Mouse (Mus musculus): ENCODE data around the gene Psen1. TPM values are rescaled to one million over a fixed set of nuclear protein-coding genes. Genes with fewer than 3 reads are reported as not detected.

Psen1 gene
- polyA plus RNA-seq, 1 experiment from 2014 or later = 58.7 TPM

DNA sequence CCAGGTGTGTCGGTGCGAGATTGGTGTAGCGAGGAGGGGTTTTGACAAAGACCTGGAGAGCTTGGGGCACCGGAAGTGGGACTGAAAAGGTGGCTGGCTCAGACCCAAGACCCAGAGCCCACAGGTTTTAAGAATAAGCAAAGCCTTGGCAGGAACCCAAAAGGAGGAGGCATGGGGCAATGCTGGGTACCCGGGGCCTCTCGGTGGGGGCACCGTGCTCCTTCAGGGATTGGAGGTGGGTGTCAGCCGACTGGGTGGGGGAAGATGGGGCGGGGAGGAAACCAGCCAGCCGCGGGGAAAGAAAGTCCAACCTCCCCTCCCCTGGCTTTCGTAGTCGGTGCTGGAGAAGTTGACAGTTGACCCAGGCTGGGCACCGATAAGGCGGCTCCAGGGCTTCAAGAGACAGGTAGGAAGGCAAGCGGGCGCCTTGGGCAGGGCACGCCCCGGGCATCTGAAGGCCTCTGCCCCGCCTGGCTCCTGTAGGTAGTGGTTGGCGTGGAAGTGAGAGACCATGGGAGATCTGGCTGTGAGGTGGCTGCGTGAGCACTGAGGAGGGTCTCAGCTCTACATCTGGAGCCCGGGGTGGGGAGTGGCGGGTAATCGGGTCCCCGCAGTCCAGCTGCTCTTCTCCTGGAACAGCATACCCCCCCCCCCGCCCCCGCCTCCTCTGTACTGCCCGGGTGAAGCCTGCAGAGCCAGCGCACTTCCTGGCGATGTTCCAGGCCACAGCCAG lies 75.5 kb downstream of the Psen1 start, which contains the start of gene Papln:
Gene Papln (plus strand): TSS at position 324 of the 733 bp plus-strand sequence.
- H3K27ac ChIP-seq = peak within 1 kb of the TSS; percentile 57; the same call in 1 of the 2 replicates
- peak within 1 kb of the TSS; percentile 74 for H3K4me2 ChIP-seq
- H3K4me1 ChIP-seq = peaks cover 58% of the 10 kb centered on the region
- ATAC-seq (ENCODE audit: insufficient number of reproducible peaks, insufficient read depth, low FRiP score, low TSS enrichment, low read depth) = 0 out of 2 replicates have a peak, but pooled peaks have one; percentile 7
- H3K9me3 ChIP-seq = no peaks in the 10 kb centered on the region
- H3K36me3 ChIP-seq = no peaks in the 10 kb centered on the region
- H3K9ac ChIP-seq = peak within 1 kb of the TSS; percentile 62
- H3K4me3 ChIP-seq = peak within 1 kb of the TSS; percentile 42
- WGBS = 12% methylated on average over 25 of the region's 31 CpGs
- H3K27me3 ChIP-seq = peaks cover 4% of the 10 kb centered on the region; the same call in 1 of the 2 replicates

DNA sequence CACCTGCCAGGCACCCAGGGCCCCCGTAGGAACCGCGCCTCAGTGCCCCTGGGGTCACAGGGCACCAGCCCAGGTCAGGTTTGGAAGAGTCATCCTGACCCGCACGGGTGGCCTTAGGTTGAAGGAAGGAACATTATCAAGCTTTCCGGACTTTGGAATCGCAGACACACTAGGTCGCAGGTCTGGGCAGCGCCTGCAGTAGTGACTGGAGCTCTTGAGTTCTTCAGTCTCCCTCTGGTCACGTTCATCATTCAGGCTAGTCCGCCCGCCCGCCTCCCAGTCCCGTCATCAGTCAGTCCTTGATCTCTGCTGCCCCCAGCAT lies 76.1 kb downstream of the Psen1 start:
- no peak; the same call in 1 of the 2 replicates for ATAC-seq (ENCODE audit: insufficient number of reproducible peaks, insufficient read depth, low FRiP score, low TSS enrichment, low read depth)
- H3K4me2 ChIP-seq = peak overlapping the region; percentile 74
- 0 out of 2 replicates have a peak overlapping the region, but pooled peaks have one; percentile 48 for H3K27ac ChIP-seq
- peak overlapping the region; percentile 42 for H3K4me3 ChIP-seq
- peaks cover 4% of the 10 kb centered on the region; the same call in 1 of the 2 replicates for H3K27me3 ChIP-seq
- H3K4me1 ChIP-seq = peaks cover 64% of the 10 kb centered on the region
- no peaks in the 10 kb centered on the region for H3K36me3 ChIP-seq
- H3K9ac ChIP-seq = peak overlapping the region; percentile 62
- H3K9me3 ChIP-seq = no peaks in the 10 kb centered on the region
- 10% methylated on average over 14 of the region's 14 CpGs for WGBS

DNA sequence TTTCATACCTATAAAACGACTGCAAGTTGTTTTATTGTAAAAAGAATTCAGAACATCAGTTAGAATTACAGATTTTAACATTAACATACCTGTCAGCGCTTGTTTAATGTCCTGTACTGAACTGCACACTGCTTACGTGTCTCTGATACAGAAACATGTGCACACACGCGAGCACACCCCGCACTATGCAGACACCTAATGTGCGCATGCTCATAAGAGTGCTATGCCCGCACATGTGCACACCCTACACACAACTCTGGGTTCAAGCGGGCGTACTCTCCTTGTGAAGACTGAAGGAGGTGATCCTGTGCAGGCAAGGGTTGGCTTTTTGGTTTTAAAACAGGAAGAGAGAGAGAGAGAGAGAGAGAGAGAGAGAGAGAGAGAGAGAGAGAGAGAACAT lies 76.6 kb downstream of the Psen1 start:
- H3K4me2 ChIP-seq = peak overlapping the region; percentile 74
- peaks cover 4% of the 10 kb centered on the region; the same call in 1 of the 2 replicates for H3K27me3 ChIP-seq
- peaks cover 65% of the 10 kb centered on the region for H3K4me1 ChIP-seq
- peak overlapping the region; percentile 42 for H3K4me3 ChIP-seq
- no peak for ATAC-seq (ENCODE audit: insufficient number of reproducible peaks, insufficient read depth, low FRiP score, low TSS enrichment, low read depth)
- H3K36me3 ChIP-seq = no peaks in the 10 kb centered on the region
- no peak overlapping the region for H3K27ac ChIP-seq
- 63% methylated on average over 10 of the region's 10 CpGs for WGBS
- no peaks in the 10 kb centered on the region for H3K9me3 ChIP-seq
- H3K9ac ChIP-seq = no peak overlapping the region

DNA sequence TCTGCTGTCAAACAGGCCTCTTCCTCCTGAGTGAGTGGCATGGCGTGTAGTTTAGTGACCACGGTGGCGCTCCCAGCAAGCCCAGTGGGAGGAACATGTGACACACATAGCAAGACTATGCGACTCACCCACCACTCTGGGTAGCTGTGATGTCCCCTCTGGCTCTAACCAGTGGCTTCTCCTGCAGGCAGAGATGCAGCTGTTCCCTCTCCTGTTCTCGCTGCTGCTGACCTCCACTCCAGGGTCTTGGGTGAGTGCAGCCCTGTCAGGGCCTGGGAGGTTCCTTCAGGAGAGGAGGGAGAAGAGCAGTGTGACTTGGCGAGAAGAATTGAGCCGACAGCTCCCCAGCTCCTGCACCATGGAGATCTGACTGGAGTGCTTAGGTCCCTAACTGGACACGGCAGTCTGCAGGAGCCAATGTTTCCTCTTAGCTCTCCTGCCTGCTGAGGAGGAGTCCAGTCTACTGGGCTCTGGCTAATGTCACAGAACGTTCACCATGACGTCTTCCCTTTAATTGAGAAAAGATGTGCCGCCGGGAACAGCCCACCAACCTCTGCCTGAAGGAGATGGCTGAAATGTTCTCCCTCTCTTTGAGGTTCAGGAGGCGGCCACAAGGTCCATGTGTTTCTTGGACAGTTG lies 78.1 kb downstream of the Psen1 start:
- Histone ChIP-seq H3K4me1 (peaks cover 79% of the 10 kb centered on the region), H3K9ac (no peak overlapping the region), H3K27me3 (peaks cover 4% of the 10 kb centered on the region; the same call in 1 of the 2 replicates), H3K9me3 (no peaks in the 10 kb centered on the region), H3K4me2 (0 out of 2 replicates have a peak overlapping the region, but pooled peaks have one; percentile 11), H3K4me3 (no peak overlapping the region), H3K27ac (peak overlapping the region; percentile 33; the same call in 1 of the 2 replicates), H3K36me3 (no peaks in the 10 kb centered on the region)
- no peak for ATAC-seq (ENCODE audit: insufficient number of reproducible peaks, insufficient read depth, low FRiP score, low TSS enrichment, low read depth)
- WGBS = 49% methylated on average over 13 of the region's 13 CpGs

DNA sequence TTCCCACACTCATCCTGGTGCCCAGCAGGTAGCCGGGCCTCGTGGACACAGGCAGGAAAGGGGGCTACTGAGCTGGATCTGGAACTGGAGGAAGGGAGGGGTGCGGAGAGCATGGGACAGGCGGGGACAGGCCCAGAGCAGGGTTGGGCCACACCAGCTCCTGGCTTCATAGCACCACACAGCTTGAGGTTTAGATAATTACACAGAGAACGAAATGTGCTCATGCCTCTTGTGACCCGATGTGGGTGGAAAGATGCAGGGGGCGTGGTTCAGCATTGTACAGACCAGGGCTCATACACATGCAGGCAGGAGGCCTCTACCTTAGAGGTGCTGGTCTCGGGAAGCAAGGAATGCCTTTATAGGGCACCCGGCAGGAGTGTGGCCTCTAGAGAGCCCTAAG lies 79.9 kb downstream of the Psen1 start:
- Histone ChIP-seq H3K9ac (no peak overlapping the region), H3K4me1 (peaks cover 67% of the 10 kb centered on the region), H3K27me3 (peaks cover 4% of the 10 kb centered on the region; the same call in 1 of the 2 replicates), H3K27ac (no peak overlapping the region), H3K9me3 (no peaks in the 10 kb centered on the region), H3K4me2 (no peak overlapping the region), H3K4me3 (no peak overlapping the region), H3K36me3 (no peaks in the 10 kb centered on the region)
- 55% methylated on average over 9 of the region's 9 CpGs for WGBS
- no peak for ATAC-seq (ENCODE audit: insufficient number of reproducible peaks, insufficient read depth, low FRiP score, low TSS enrichment, low read depth)

DNA sequence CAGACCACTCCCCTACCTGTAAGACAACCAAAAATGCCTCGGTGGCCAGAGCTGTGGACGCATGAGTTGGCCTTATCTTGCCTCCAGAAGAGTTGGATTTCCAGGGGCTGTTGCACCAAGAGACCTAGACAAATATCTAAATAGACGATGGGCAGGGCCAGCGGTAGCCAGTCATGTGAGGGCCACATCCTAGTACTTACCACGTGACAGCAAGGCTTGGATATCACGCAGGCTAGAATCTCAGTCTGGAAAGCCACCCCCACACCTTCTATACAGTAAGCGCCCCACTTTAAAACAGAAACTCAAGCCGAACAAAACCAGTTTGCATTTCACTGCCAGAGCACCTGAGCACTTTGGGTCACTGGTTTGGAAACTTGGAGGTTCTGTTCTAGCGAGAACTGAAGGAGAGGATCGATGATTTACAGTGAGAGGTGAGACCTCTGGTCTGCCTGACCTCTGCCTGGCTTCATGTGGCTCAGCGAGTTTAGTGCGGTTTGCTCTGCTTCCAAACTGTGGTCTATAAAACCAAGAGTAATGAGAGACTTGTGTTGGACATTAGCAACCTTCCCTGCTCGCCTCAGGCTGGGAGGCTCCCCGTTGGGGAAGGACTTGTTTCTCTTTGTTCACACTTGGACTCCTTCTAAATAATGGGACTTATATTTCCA lies 80.4 kb downstream of the Psen1 start:
- no peak overlapping the region for H3K9ac ChIP-seq
- ATAC-seq (ENCODE audit: insufficient number of reproducible peaks, insufficient read depth, low FRiP score, low TSS enrichment, low read depth) = no peak
- no peaks in the 10 kb centered on the region for H3K36me3 ChIP-seq
- peaks cover 4% of the 10 kb centered on the region; the same call in 1 of the 2 replicates for H3K27me3 ChIP-seq
- no peak overlapping the region for H3K4me3 ChIP-seq
- no peak overlapping the region for H3K27ac ChIP-seq
- H3K9me3 ChIP-seq = no peaks in the 10 kb centered on the region
- H3K4me2 ChIP-seq = no peak overlapping the region
- WGBS = 71% methylated on average over 14 of the region's 14 CpGs
- H3K4me1 ChIP-seq = peaks cover 62% of the 10 kb centered on the region

DNA sequence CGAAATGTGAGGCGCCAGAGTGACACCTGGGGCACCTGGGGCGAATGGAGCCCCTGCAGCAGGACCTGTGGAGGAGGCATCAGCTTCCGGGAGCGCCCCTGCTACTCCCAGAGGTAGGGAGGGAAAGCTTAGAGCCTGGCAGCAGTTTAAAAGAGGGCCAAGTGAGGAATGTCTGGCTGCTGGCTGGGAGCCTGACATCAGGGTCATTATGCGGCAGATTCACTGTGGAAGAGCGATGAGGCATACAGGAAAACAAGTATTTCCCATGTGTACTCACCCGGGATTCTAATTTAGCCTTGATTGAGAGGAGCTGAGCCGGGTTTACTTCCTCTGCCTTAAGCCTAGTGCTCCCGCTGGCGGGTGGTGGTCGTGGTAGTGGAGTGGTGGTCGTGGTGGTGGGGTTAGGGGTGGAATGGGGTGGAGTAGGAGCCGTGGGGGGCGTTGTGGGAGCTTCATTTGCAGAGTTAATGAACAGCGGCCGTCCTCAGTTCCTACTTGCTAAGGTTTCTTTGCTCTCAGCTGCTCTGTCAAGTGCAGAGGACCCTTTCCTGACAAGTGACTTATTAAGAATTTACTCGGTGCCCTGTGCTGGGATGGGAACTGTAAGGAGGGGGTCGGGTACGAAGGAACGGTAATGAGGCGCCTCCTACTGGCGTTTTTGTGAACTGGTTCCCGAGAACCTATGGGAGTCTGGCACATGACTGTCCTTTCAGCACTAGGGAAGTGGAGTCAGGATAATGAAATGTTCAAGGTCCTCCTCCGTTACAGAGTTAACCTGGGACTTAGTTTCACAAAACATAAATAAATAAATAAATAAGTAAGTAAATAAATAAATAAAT lies 82.7 kb downstream of the Psen1 start:
- Histone ChIP-seq H3K9ac (peak overlapping the region; percentile 8; the same call in 1 of the 2 replicates), H3K27me3 (no peaks in the 10 kb centered on the region; the same call in 1 of the 2 replicates), H3K4me1 (peaks cover 45% of the 10 kb centered on the region), H3K9me3 (no peaks in the 10 kb centered on the region), H3K4me3 (peak overlapping the region; percentile 17; the same call in 1 of the 2 replicates), H3K27ac (peak overlapping the region; percentile 11; the same call in 1 of the 2 replicates), H3K4me2 (peak overlapping the region; percentile 49), H3K36me3 (no peaks in the 10 kb centered on the region)
- WGBS = 6% methylated on average over 25 of the region's 25 CpGs
- ATAC-seq (ENCODE audit: insufficient number of reproducible peaks, insufficient read depth, low FRiP score, low TSS enrichment, low read depth) = no peak

DNA sequence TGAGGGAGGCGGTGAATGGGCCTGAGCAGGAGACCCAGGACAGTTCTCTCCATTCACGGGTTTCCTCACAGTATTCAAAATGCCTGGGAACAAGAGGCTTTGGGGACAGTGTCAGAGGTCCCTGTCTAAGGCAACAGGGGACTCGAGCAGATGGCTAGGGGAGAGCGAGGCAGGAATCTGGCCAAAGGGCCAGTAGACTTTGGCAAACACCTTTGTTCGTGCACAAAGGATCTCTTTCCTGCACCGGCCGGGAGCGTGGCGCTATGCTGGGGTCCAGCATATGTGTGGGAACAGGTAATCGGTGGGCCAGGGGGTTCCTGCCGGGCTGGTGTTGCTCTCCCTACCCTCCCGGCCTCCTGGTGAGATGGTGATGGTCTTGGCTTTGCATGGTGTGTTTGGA lies 87.7 kb downstream of the Psen1 start:
- H3K4me2 ChIP-seq = no peak overlapping the region
- no peak overlapping the region for H3K9ac ChIP-seq
- no peaks in the 10 kb centered on the region for H3K36me3 ChIP-seq
- no peak overlapping the region for H3K27ac ChIP-seq
- WGBS = 73% methylated on average over 12 of the region's 12 CpGs
- H3K4me1 ChIP-seq = peaks cover 2% of the 10 kb centered on the region
- no peaks in the 10 kb centered on the region for H3K27me3 ChIP-seq
- no peak for ATAC-seq (ENCODE audit: insufficient number of reproducible peaks, insufficient read depth, low FRiP score, low TSS enrichment, low read depth)
- no peak overlapping the region for H3K4me3 ChIP-seq
- no peaks in the 10 kb centered on the region for H3K9me3 ChIP-seq

DNA sequence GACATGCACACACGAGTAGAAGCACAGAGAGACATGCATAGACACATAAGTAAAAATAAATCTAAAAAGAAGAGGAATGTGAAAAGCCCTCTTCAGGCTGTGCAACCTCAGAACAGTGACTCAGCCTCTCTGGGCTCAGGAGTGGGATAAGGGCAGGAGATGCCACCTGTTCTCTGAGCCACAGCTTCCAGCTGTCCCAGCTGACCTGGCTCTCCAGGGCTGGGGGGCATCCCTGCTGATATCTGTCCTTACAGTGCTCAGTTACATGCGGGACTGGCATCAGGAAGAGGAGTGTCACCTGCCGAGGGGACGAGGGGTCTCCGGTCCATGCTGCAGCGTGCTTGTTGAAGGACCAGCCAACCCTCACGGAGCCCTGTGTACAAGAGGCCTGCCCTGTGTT lies 88.8 kb downstream of the Psen1 start:
- no peaks in the 10 kb centered on the region for H3K36me3 ChIP-seq
- no peak for ATAC-seq (ENCODE audit: insufficient number of reproducible peaks, insufficient read depth, low FRiP score, low TSS enrichment, low read depth)
- H3K4me3 ChIP-seq = no peak overlapping the region
- H3K27ac ChIP-seq = no peak overlapping the region
- H3K9ac ChIP-seq = no peak overlapping the region
- H3K9me3 ChIP-seq = no peaks in the 10 kb centered on the region
- H3K4me1 ChIP-seq = no peaks in the 10 kb centered on the region
- H3K4me2 ChIP-seq = no peak overlapping the region
- H3K27me3 ChIP-seq = no peaks in the 10 kb centered on the region
- WGBS = 87% methylated on average over 7 of the region's 7 CpGs

DNA sequence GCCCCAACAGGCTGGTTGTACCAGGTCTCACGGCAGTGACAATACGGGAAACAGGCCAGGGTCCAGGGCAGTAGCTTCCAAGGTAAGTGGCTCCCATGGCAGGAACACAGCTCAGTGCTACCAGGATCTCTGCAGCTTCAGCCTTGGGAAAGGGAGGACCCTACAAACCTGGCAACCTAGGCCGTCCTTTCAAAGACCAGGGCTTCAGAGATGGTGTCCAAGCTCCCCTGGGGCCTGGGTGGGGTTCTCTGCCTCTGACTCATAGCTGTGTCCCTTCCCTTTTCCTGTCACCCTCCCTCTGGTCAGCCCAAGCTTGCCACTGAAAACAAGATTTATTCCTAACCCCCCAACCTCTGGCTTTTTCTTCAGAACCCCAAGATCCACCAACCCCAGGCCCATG lies 92.2 kb downstream of the Psen1 start:
- H3K4me3 ChIP-seq = no peak overlapping the region
- H3K4me2 ChIP-seq = no peak overlapping the region
- no peak for ATAC-seq (ENCODE audit: insufficient number of reproducible peaks, insufficient read depth, low FRiP score, low TSS enrichment, low read depth)
- H3K27me3 ChIP-seq = no peaks in the 10 kb centered on the region
- no peaks in the 10 kb centered on the region for H3K9me3 ChIP-seq
- H3K36me3 ChIP-seq = no peaks in the 10 kb centered on the region
- H3K27ac ChIP-seq = no peak overlapping the region
- H3K4me1 ChIP-seq = no peaks in the 10 kb centered on the region
- WGBS = 80% methylated on average over 3 of the region's 3 CpGs
- H3K9ac ChIP-seq = no peak overlapping the region

DNA sequence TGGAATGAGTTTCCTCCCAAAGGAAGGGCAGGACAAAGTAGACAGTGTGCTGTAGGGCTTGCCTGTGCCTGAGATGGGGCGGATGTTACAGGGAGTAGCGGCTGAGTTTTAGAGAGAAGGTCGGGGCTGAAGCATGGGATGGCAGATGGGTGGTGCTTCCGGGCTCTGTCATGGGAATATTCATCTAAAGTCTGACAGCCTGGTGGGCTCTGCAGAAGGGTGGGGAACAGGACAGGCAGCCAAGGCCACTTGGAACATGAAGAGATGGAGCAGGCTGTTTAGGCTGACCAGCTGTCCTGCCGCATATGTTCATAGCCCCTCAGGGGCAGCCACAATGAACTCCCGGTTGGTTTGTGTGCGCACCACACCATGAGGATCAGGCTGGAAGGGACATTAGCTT lies 93.3 kb downstream of the Psen1 start:
- no peak overlapping the region for H3K9ac ChIP-seq
- no peaks in the 10 kb centered on the region for H3K9me3 ChIP-seq
- no peaks in the 10 kb centered on the region for H3K4me1 ChIP-seq
- H3K27ac ChIP-seq = no peak overlapping the region
- H3K4me2 ChIP-seq = no peak overlapping the region
- H3K27me3 ChIP-seq = no peaks in the 10 kb centered on the region
- ATAC-seq (ENCODE audit: insufficient number of reproducible peaks, insufficient read depth, low FRiP score, low TSS enrichment, low read depth) = no peak
- no peaks in the 10 kb centered on the region for H3K36me3 ChIP-seq
- no peak overlapping the region for H3K4me3 ChIP-seq
- 64% methylated on average over 7 of the region's 7 CpGs for WGBS

Measured in embryonic facial prominence, embryonic 13.5 days (tissue).